Mouse (Mus musculus) left cerebral cortex, adult 11 months (tissue): ENCODE measurements around the gene Olfr1255.

ENCODE experiments used
- DNase-seq: peaks from one replicate; pipeline ENCODE4 v3.0.0; 2022; ENCODE audit warnings: low spot score

Olfr1255 gene

DNA sequence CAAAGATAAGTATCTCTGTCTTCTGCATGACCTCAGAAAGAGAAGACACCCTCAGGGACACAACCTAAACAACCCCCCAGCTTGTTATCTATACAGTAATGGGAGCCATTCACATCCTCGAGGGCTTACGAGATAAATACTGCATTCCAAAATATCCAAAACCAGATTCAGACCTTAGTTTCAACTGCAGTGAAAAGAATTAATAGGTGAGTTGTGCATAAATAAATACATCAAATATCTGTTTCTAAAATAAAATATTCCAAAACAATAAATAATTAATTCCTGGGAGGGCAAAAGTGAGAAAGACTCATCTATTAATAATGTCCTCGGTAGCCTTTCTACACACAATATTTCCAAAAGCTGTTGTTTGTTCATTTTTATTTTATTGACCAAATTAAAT, at the start of gene Olfr1255:
Gene Olfr1255 (plus strand): TSS at position 301 of the 400 bp plus-strand sequence.
- DNase-seq = no peak

GRCm38 (mm10) chr2:89793519-89793918, 18.3 kb upstream of the Olfr1255 start, which contains the start of gene Olfr1254:
Gene Olfr1254, minus strand, starts transcription at chr2:89793619.
- DNase-seq = no peak

DNA sequence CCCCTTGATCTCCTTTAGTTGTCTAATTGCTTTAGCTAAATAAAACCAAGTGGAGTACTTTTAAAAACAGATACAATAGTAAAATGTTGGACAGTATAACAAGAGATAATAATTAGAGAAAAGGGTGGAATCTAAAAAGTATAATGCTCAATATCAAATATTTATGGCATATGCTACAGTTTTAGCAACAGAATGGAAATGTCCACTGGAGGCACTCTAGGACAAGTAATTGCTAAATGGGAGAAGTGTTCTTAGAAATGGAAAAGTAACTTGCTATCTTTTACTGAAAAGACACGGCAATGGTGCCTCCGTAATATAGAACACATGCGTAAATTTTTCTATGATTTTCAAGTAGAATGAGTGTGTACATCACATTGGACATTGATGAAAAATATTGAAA, 12.3 kb upstream of the Olfr1255 start:
- DNase-seq = no peak

- DNase-seq = no peak
These were observed 1.1 kb upstream of the Olfr1255 start for GRCm38 (mm10) chr2:89810751-89811150.

- DNase-seq = no peak
These were observed 8.4 kb downstream of the Olfr1255 start for GRCm38 (mm10) chr2:89820216-89820615.

DNA sequence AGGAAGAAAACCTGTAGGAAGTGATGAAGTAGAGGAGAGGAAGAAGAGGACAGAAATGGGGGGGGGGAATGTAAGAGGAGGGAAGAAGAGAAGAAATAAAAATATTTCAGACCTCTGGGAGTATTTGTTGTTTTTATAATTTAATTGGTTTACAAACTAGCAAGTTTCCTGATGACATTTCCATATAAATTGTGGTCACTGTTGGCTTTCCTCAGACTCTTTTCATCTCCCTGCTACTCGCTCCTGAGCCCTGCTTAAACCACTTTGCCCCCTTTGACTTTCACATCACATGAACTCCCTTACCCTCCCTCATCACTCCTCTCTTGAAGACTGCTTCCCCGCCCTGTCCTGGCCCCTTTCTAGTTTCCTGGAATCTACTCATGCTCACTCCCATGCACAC, 29.6 kb downstream of the Olfr1255 start, which contains the start of gene Olfr1256:
Gene Olfr1256 (minus strand): TSS at position 101 of the 400 bp plus-strand sequence.
- no peak for DNase-seq

GRCm38 (mm10) chr2:89848105-89848504, 36.3 kb downstream of the Olfr1255 start, which contains the start of gene Olfr48:
Gene Olfr48, minus strand, starts transcription at chr2:89848205.
- DNase-seq = no peak

GRCm38 (mm10) chr2:89849230-89849629, 37.4 kb downstream of the Olfr1255 start:
- no peak for DNase-seq
